Mouse (Mus musculus) liver, embryonic 16.5 days (tissue): ENCODE measurements around the gene Gm1123. TPM values are rescaled to one million over a fixed set of nuclear protein-coding genes. Genes with fewer than 3 reads are reported as not detected.

Experiments used
- ATAC-seq: fragments of 200-750 bp; cut with Nextera tagmentation; 2 replicates; pipeline ENCODE4 v1.8.0; 2017; ENCODE audit warnings: low read depth, mild to moderate bottlenecking, moderate number of reproducible peaks, moderate library complexity
- H3K27ac ChIP-seq: fragments of 300-500 bp; sonication (generic); 2 replicates; pipeline ENCODE4 v1.5.1; 2014; ENCODE audit warnings: mild to moderate bottlenecking, low read length
- H3K27me3 ChIP-seq: fragments of 300-500 bp; sonication (generic); 2 replicates; pipeline ENCODE4 v1.6.1; 2014; ENCODE audit warnings: low read depth, low read length, mixed read lengths; ENCODE audit not compliant: control insufficient read depth, insufficient read depth
- H3K36me3 ChIP-seq: fragments of 300-500 bp; sonication (generic); 2 replicates; pipeline ENCODE4 v1.6.1; 2014; ENCODE audit warnings: mild to moderate bottlenecking; ENCODE audit not compliant: control insufficient read depth, insufficient read depth
- H3K4me1 ChIP-seq: fragments of 300-500 bp; sonication (generic); 2 replicates; pipeline ENCODE4 v1.6.1; 2014; ENCODE audit warnings: low read depth, low read length, mixed read lengths; ENCODE audit not compliant: control insufficient read depth
- H3K4me2 ChIP-seq: fragments of 300-500 bp; sonication (generic); 2 replicates; pipeline ENCODE4 v1.6.1; 2014; ENCODE audit warnings: low read depth, low read length, mixed read lengths
- H3K4me3 ChIP-seq: fragments of 300-500 bp; sonication (generic); 2 replicates; pipeline ENCODE4 v1.5.1; 2014; ENCODE audit warnings: low read depth, mild to moderate bottlenecking, low read length
- H3K9ac ChIP-seq: fragments of 300-500 bp; sonication (generic); 2 replicates; pipeline ENCODE4 v1.6.1; 2014; ENCODE audit warnings: low read depth, low read length
- H3K9me3 ChIP-seq: fragments of 300-500 bp; sonication (generic); replicated peaks from 2 replicates; pipeline ENCODE4 v1.6.1; 2016; ENCODE audit warnings: low read length; ENCODE audit not compliant: control insufficient read depth
- WGBS: fragments of 180-500 bp; shearing (Covaris S2); extraction: QIAGEN DNeasy Blood & Tissue Kit; methylation state at CpG from one replicate; pipeline ENCODE4 v1.1.7; 2014; ENCODE audit not compliant: insufficient replicate concordance; 5-methylcytosine and 5-hydroxymethylcytosine counted together
- polyA plus RNA-seq: library from polyadenylated mRNA; unstranded; fragments of >200 nt; fragmentation: Nextera tagmentation; extraction: Ambion mirVana; gene quantifications from 2 replicates; pipeline ENCODE4 v1.2.1, GENCODE M21; 2015

Gm1123 gene
- polyA plus RNA-seq, 1 experiment from 2014 or later, result 0.15 TPM

- 56% methylated on average over 5 of the region's 5 CpGs for WGBS
- Histone ChIP-seq H3K4me1 (no peaks in the 10 kb centered on the region), H3K36me3 (no peaks in the 10 kb centered on the region), H3K27ac (no peak overlapping the region), H3K27me3 (no peaks in the 10 kb centered on the region), H3K9me3 (no peaks in the 10 kb centered on the region), H3K4me3 (no peak overlapping the region), H3K4me2 (no peak overlapping the region), H3K9ac (no peak overlapping the region)
- ATAC-seq, result no peak
Measured at GRCm38 (mm10) chr9:99021166-99021565, 14.3 kb downstream of the Gm1123 start.

DNA sequence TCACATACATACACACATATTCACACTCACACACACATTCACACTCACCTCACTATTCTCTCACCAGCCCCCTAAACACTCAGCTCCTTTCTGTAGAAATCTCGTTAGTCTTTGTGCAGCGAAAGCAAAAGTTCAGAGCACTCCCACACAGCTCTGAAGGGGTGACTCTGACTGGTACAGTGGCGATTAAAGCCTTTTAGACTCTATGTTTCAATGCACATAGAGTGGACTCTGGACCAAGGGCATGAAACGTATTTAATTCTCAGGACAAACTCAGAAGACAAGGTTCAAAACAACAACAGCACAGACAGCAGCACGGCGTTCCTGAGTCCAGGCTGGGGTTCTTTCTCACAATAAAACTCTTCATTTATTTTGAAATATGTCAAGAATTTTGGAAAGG lies 17.8 kb downstream of the Gm1123 start:
- H3K4me1 ChIP-seq, result no peaks in the 10 kb centered on the region
- H3K4me2 ChIP-seq, result no peak overlapping the region
- H3K27me3 ChIP-seq, result no peaks in the 10 kb centered on the region
- ATAC-seq, result no peak
- H3K9me3 ChIP-seq, result no peaks in the 10 kb centered on the region
- H3K9ac ChIP-seq, result no peak overlapping the region
- H3K4me3 ChIP-seq, result no peak overlapping the region
- 68% methylated on average over 6 of the region's 6 CpGs for WGBS
- no peaks in the 10 kb centered on the region for H3K36me3 ChIP-seq
- H3K27ac ChIP-seq, result no peak overlapping the region

DNA sequence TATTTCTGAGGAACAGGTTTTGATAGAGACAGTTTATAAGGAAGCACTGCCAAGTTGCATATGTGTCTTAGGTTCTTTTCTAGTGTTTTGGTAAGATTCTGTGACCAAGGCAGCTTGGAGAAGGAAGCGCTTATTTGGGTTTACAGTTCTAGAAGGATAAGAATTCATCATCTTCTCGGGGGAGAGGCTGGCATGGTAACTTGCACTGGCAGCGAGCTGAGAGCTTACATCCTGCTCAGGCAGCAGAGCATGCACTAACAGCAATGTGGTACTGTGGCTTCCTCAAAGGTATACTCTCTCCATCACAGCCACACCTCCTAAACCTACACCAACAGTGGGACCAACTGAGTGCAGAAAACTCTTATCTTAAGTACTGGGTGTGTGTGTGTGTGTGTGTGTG lies 18.8 kb downstream of the Gm1123 start:
- ATAC-seq, result no peak
- WGBS, result 41% methylated on average over 3 of the region's 3 CpGs

DNA sequence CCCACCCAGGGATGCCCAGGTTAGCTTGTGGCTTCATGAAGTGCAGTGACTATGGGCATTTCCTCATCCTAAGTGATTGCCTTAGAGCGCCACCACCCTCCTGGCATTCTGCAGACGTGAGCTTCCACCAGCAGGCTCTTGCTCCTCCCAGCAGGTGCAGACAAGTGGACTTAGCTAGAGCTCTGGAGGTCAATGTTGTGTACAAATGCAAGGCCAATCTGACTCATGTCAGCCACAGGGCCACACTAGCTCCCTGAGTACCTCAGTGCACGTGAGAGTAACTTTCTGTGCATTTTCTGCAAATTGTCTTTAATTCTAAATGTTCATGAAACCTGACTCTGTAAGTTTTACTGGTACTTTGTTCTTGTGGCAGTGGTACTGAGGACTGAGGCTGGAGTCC lies 19.2 kb downstream of the Gm1123 start:
- H3K36me3 ChIP-seq, result no peaks in the 10 kb centered on the region
- no peak overlapping the region for H3K4me3 ChIP-seq
- H3K27ac ChIP-seq, result no peak overlapping the region
- no peak overlapping the region for H3K4me2 ChIP-seq
- no peak overlapping the region for H3K9ac ChIP-seq
- no peak for ATAC-seq
- 46% methylated on average over 3 of the region's 3 CpGs for WGBS
- H3K27me3 ChIP-seq, result no peaks in the 10 kb centered on the region
- no peaks in the 10 kb centered on the region for H3K4me1 ChIP-seq
- no peaks in the 10 kb centered on the region for H3K9me3 ChIP-seq

More for the DNA sequence above, 18.8 kb downstream of the Gm1123 start:
- Histone ChIP-seq H3K4me3 (no peak overlapping the region), H3K9me3 (no peaks in the 10 kb centered on the region), H3K9ac (no peak overlapping the region), H3K4me2 (no peak overlapping the region), H3K27me3 (no peaks in the 10 kb centered on the region), H3K36me3 (no peaks in the 10 kb centered on the region), H3K27ac (no peak overlapping the region), H3K4me1 (no peaks in the 10 kb centered on the region)

GRCm38 (mm10) chr9:99009898-99010199 lies 25.7 kb downstream of the Gm1123 start:
- Histone ChIP-seq H3K9me3 (no peaks in the 10 kb centered on the region), H3K4me3 (no peak overlapping the region), H3K27me3 (no peaks in the 10 kb centered on the region), H3K4me2 (no peak overlapping the region), H3K36me3 (no peaks in the 10 kb centered on the region), H3K4me1 (no peaks in the 10 kb centered on the region), H3K27ac (no peak overlapping the region), H3K9ac (no peak overlapping the region)
- no peak for ATAC-seq
- 44% methylated on average over 3 of the region's 3 CpGs for WGBS

GRCm38 (mm10) chr9:99009069-99009897 lies 26.2 kb downstream of the Gm1123 start:
- H3K4me3 ChIP-seq, result no peak overlapping the region
- H3K4me1 ChIP-seq, result no peaks in the 10 kb centered on the region
- no peak overlapping the region for H3K4me2 ChIP-seq
- H3K27ac ChIP-seq, result no peak overlapping the region
- H3K9ac ChIP-seq, result no peak overlapping the region
- ATAC-seq, result no peak
- H3K36me3 ChIP-seq, result no peaks in the 10 kb centered on the region
- H3K9me3 ChIP-seq, result no peaks in the 10 kb centered on the region
- WGBS, result 56% methylated on average over 12 of the region's 12 CpGs
- no peaks in the 10 kb centered on the region for H3K27me3 ChIP-seq

DNA sequence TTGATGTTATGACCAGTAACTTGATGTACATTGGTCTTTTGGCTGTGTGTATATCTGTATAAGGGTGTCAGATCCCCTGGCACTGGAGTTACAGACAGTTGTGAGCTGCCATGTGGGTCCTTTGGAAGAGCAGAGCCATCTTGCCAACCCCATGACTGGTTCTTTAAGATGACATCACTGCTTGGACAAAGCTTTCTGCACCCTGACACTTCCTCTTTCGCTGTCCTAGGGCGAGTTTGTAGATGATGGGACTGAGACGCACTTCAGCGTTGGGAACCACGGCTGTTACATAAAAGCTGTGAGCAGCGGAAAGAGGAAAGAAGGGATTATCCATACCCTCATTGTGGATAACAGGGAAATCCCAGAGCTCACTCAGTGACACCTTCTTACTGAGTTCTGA lies 34.2 kb downstream of the Gm1123 start:
- Histone ChIP-seq H3K4me2 (no peak overlapping the region), H3K27ac (no peak overlapping the region), H3K9me3 (no peaks in the 10 kb centered on the region), H3K36me3 (no peaks in the 10 kb centered on the region), H3K4me3 (no peak overlapping the region), H3K27me3 (no peaks in the 10 kb centered on the region), H3K4me1 (no peaks in the 10 kb centered on the region), H3K9ac (no peak overlapping the region)
- ATAC-seq, result no peak
- WGBS, result 61% methylated on average over 6 of the region's 6 CpGs

DNA sequence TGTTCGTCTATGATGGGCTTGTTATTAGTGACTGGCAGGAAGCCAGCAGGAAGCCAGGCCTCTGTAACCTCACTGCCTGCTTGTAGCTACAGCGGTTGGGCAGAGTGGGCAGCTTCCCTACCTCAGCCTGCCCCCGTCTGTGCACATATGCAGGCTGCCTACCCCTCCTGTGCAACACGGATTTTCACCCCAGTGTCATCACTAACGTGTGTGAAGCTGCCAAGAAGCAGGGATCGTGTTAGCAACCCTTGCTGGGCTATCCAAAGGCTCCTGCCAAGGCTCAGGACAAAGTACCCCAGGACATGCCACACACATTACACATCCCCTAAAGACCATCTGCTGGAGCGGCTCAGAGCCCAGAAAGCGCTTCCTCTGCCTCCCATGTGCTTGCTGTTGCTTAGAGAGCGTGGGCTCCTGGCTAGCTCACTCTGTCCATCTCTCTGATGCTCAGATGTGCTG lies 35.6 kb downstream of the Gm1123 start:
- no peaks in the 10 kb centered on the region for H3K36me3 ChIP-seq
- 41% methylated on average over 9 of the region's 9 CpGs for WGBS
- ATAC-seq, result no peak
- H3K4me2 ChIP-seq, result no peak overlapping the region
- no peak overlapping the region for H3K27ac ChIP-seq
- H3K27me3 ChIP-seq, result no peaks in the 10 kb centered on the region
- H3K4me1 ChIP-seq, result no peaks in the 10 kb centered on the region
- no peaks in the 10 kb centered on the region for H3K9me3 ChIP-seq
- no peak overlapping the region for H3K4me3 ChIP-seq
- no peak overlapping the region for H3K9ac ChIP-seq

DNA sequence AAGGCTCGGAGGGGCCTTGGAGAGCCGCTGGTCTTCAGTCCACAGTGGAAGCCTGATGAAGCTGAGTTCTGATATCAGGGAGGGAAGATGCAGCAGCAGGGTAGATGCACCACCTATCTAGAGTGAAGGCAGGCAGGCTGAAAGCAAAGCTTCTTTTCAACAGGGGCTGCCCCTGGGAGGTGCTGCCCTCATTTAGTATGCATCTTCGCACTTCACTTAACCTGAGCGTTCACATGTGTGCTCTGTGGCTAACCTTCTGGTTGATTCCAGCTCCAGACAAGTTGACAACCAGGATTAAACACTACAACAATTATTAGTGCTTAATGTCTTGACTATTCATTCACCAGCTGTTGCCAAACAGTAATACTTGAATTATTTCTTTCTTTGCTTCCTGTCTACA lies 41.4 kb downstream of the Gm1123 start:
- WGBS, result 77% methylated on average over 4 of the region's 4 CpGs
- H3K9me3 ChIP-seq, result no peaks in the 10 kb centered on the region

More for the DNA sequence above, 41.4 kb downstream of the Gm1123 start:
- Histone ChIP-seq H3K4me2 (no peak overlapping the region), H3K9ac (no peak overlapping the region), H3K4me1 (no peaks in the 10 kb centered on the region), H3K4me3 (no peak overlapping the region), H3K27me3 (no peaks in the 10 kb centered on the region), H3K27ac (no peak overlapping the region), H3K36me3 (no peaks in the 10 kb centered on the region)
- ATAC-seq, result no peak
